Mouse (Mus musculus) liver, embryonic 11.5 days (tissue): ENCODE results near the gene Mapre3. TPM values are rescaled to one million over a fixed set of nuclear protein-coding genes. Genes with fewer than 3 reads are reported as not detected.

Experiments used
- ATAC-seq: fragments of 200-750 bp; cut with Nextera tagmentation; replicated peaks from 2 replicates; pipeline ENCODE4 v1.8.0; 2017; ENCODE audit warnings: moderate number of reproducible peaks, mild to moderate bottlenecking, moderate TSS enrichment, moderate library complexity; ENCODE audit not compliant: low FRiP score
- DNase-seq: peaks from one replicate; pipeline ENCODE4 v3.0.0-alpha.2; 2017; ENCODE audit warnings: low spot score
- H3K27ac ChIP-seq: fragments of 300-500 bp; sonication (generic); 2 replicates; pipeline ENCODE4 v1.5.1; 2014; ENCODE audit warnings: mild to moderate bottlenecking, low read depth, low read length, control low read depth
- H3K27me3 ChIP-seq: fragments of 300-500 bp; sonication (generic); replicated peaks from 2 replicates; pipeline ENCODE4 v1.6.1; 2014; ENCODE audit warnings: low read length, mixed read lengths; ENCODE audit not compliant: control insufficient read depth, insufficient read depth
- H3K36me3 ChIP-seq: fragments of 300-500 bp; sonication (generic); 2 replicates; pipeline ENCODE4 v1.6.1; 2014; ENCODE audit warnings: mild to moderate bottlenecking, low read length, moderate library complexity, mixed read lengths; ENCODE audit not compliant: control insufficient read depth, insufficient read depth
- H3K4me1 ChIP-seq: fragments of 300-500 bp; sonication (generic); replicated peaks from 2 replicates; pipeline ENCODE4 v1.6.1; 2014; ENCODE audit warnings: low read length, mixed read lengths; ENCODE audit not compliant: control insufficient read depth, insufficient read depth
- H3K4me2 ChIP-seq: fragments of 300-500 bp; sonication (generic); 2 replicates; pipeline ENCODE4 v1.6.1; 2014; ENCODE audit warnings: mild to moderate bottlenecking, control low read depth, moderate library complexity
- H3K4me3 ChIP-seq: fragments of 300-500 bp; sonication (generic); 2 replicates; pipeline ENCODE4 v1.5.1; 2014; ENCODE audit warnings: low read depth, low read length, control low read depth
- H3K9ac ChIP-seq: fragments of 300-500 bp; sonication (generic); 2 replicates; pipeline ENCODE4 v1.6.1; 2014; ENCODE audit warnings: low read depth, low read length, control low read depth
- H3K9me3 ChIP-seq: fragments of 300-500 bp; sonication (generic); 2 replicates; pipeline ENCODE4 v1.6.1; 2016; ENCODE audit warnings: low read length, inconsistent platforms, mixed read lengths; ENCODE audit not compliant: control insufficient read depth
- WGBS: fragments of 180-500 bp; shearing (Covaris S2); extraction: QIAGEN DNeasy Blood & Tissue Kit; methylation state at CpG from one replicate; pipeline ENCODE4 v1.1.7; 2014; 5-methylcytosine and 5-hydroxymethylcytosine counted together
- polyA plus RNA-seq: library from polyadenylated mRNA; unstranded; fragments of >200 nt; fragmentation: Nextera tagmentation; extraction: Ambion mirVana; gene quantifications from 2 replicates; pipeline ENCODE4 v1.2.1, GENCODE M21; 2014

Mapre3 gene
- polyA plus RNA-seq, 1 experiment from 2014 or later = 7.9 TPM

DNA sequence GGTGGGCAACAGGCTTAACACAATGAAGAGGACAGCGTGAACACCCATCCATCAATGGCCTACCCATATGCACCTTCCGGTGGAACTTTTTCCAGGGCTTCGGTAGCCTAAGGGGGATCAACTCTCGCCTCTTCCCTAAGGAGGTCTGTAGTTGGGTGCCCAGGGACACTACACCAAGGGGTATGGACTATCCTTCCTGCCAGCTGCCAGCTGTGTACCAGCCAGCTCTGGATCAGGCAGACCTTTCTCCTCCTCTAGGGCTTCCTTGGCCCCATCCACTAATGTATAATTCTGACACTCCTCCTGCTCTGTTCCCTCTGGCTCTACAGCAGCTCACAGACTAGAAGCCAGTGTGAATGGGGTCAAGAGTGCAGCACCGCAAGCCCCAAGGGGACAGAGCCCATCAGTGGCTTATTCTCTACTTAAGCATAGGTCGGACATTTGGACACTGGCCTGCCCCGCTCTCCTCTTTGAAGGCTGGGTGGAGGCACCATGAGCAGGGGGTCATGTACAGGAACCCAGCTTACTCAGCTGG lies 99.7 kb downstream of the Mapre3 start:
- Histone ChIP-seq H3K4me2 (peak overlapping the region; percentile 67), H3K9ac (peak overlapping the region; percentile 73), H3K27ac (peak overlapping the region; percentile 84), H3K4me3 (peak overlapping the region; percentile 65), H3K36me3 (peaks cover 17% of the 10 kb centered on the region), H3K27me3 (no peaks in the 10 kb centered on the region), H3K4me1 (peaks cover 65% of the 10 kb centered on the region), H3K9me3 (no peaks in the 10 kb centered on the region)
- ATAC-seq (no peak), DNase-seq (no peak)
- WGBS = 39% methylated on average over 7 of the region's 7 CpGs

DNA sequence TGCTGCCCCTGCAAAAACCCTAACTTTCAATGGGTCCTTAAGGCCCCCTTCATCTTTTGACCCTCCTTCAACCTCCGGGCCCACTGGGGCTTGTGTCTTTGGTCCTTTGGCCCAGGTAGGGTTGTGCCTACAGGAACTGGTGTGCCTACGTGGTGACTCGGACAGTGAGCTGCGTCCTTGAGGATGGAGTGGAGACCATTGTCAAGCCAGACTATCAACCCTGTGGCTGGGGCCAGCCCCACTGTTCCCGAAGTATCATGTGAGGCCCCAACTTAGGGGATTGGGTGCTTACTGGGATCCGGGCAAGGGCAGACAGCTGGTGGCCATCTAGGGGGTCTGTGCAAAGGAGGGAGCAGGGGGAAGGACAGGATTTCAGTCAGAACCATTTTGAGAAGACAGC lies 100.4 kb downstream of the Mapre3 start:
- ATAC-seq (no peak), DNase-seq (no peak)
- Histone ChIP-seq H3K27me3 (no peaks in the 10 kb centered on the region), H3K36me3 (peaks cover 19% of the 10 kb centered on the region), H3K9ac (peak overlapping the region; percentile 73), H3K4me3 (peak overlapping the region; percentile 65), H3K4me2 (peak overlapping the region; percentile 67), H3K27ac (peak overlapping the region; percentile 84), H3K4me1 (peaks cover 59% of the 10 kb centered on the region), H3K9me3 (no peaks in the 10 kb centered on the region)
- 36% methylated on average over 6 of the region's 6 CpGs for WGBS

DNA sequence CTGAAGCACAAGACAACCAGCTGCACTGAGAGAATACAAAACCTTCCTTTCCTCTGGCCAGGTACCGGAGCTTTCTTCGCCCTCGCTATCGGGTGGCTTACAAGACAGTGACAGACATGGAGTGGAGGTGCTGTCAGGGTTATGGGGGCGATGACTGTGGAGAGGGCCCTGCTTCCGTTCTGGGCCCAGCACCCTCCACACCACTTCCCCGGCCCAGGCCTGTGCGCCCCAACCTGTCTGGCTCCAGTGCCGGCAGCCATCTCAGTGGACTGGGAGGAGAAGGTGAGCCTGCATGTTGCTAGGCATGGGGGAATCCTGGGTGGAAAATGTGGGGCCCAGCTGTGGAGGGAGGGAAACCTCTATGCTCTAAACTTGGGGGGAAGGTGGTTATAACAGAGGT lies 101.0 kb downstream of the Mapre3 start:
- 40% methylated on average over 9 of the region's 9 CpGs for WGBS
- Histone ChIP-seq H3K36me3 (peaks cover 23% of the 10 kb centered on the region), H3K9ac (peak overlapping the region; percentile 73), H3K4me3 (peak overlapping the region; percentile 65), H3K9me3 (no peaks in the 10 kb centered on the region), H3K27me3 (no peaks in the 10 kb centered on the region), H3K4me2 (peak overlapping the region; percentile 67), H3K4me1 (peaks cover 57% of the 10 kb centered on the region), H3K27ac (peak overlapping the region; percentile 84; the same call in 1 of the 2 replicates)
- DNase-seq = no peak
- ATAC-seq = peak; percentile 8; the same call in 1 of the 2 replicates

Other genes with a start within 250 kb of the Mapre3 start
- 0.75 and 1.6 TPM in 2 replicates for gene Kcnk3, start 226.5 kb upstream of the Mapre3 start, polyA plus RNA-seq
- gene Slc35f6, start 166.7 kb upstream of the Mapre3 start, polyA plus RNA-seq = 17.6 and 18.6 TPM in 2 replicates
- 326 and 357 TPM in 2 replicates for gene Cenpa, start 147.9 kb upstream of the Mapre3 start, polyA plus RNA-seq
- 1.3 and 1.6 TPM in 2 replicates for gene Dpysl5, start 103.1 kb upstream of the Mapre3 start, polyA plus RNA-seq
- 66.5 and 67.2 TPM in 2 replicates for gene Tmem214, start 53.4 kb downstream of the Mapre3 start, polyA plus RNA-seq
- gene Agbl5, start 74.1 kb downstream of the Mapre3 start, polyA plus RNA-seq = 12.4 and 14.4 TPM in 2 replicates
- 467 and 501 TPM in 2 replicates for gene Ost4, start 93.1 kb downstream of the Mapre3 start, polyA plus RNA-seq
- 89.5 and 95.1 TPM in 2 replicates for gene Emilin1, start 98.8 kb downstream of the Mapre3 start, polyA plus RNA-seq
- 58.6 and 60.2 TPM in 2 replicates for gene Khk, start 106.8 kb downstream of the Mapre3 start, polyA plus RNA-seq
- gene Cgref1, start 130.9 kb downstream of the Mapre3 start, polyA plus RNA-seq = 5.4 and 8.2 TPM in 2 replicates
- gene Preb, start 145.7 kb downstream of the Mapre3 start, polyA plus RNA-seq = 111 and 118 TPM in 2 replicates
- 0.04 TPM in 2 replicates for gene Tcf23, start 154.0 kb downstream of the Mapre3 start, polyA plus RNA-seq
- 68.5 and 72.4 TPM in 2 replicates for gene Atraid, start 233.7 kb downstream of the Mapre3 start, polyA plus RNA-seq
- 9.3 and 10.3 TPM in 2 replicates for gene Slc5a6, start 234.3 kb downstream of the Mapre3 start, polyA plus RNA-seq
- gene Cad, start 240.1 kb downstream of the Mapre3 start, polyA plus RNA-seq = 65.0 and 66.0 TPM in 2 replicates